ENCODE assay signal across 33 mouse cellular contexts in the genomic region with DNA sequence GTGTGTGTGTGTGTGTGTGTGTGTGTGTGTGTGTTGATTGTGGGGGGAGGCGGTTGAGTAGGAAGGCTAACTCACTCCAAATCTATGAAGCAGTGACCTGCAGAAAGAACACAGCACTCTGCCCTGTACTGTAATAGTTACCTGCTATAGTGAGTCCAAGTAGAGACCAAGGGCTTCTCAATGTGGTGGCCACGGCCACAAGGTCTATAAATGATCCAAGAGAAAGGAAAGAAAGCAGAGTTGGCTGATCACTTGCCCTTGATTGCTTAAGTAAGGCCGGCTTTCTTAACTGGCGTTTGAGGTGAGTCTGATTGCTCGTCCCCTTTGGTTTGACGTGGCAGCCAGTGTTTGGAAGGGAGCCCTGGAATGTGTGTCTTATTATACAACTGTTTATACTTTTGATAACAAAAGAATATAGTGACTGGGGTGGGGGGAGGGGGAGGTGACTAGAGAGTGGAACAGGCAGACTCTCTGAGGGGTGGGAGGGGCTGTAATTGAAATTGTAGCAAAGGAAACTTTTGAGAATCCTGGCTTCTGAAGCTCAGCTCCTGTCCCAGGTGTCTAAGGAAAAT.
DNase-seq lines count a peak whose midpoint lies in the region; ATAC-seq lines count a peak whose summit lies in the region.
"Had no signal": no experiment of that assay in that cellular context is flagged by ENCODE, and none has a peak within 500 bp of the region (broad histone marks: within the 10 kb centered on the region; RNA-seq: fewer than 3 reads in every experiment).

No protein-coding gene starts in this region.

- H3K27me3 ChIP-seq in heart, embryonic 12.5 days (replicated peaks) = no peaks in the 10 kb centered on the region
- H3K27me3 ChIP-seq in limb, embryonic 10.5 days (ENCODE audit: low read depth, poor library complexity, severe bottlenecking) = peaks cover 51% of the 10 kb centered on the region
- H3K27me3 ChIP-seq: embryonic facial prominence, embryonic 12.5 days; hindbrain, embryonic 12.5 days; intestine, embryonic 15.5 days; limb, embryonic 15.5 days; liver, embryonic 13.5 days had no signal

- H3K4me2 ChIP-seq in heart, embryonic 12.5 days = no peak overlapping the region
- H3K4me2 ChIP-seq: embryonic facial prominence, embryonic 12.5 days; hindbrain, embryonic 12.5 days; intestine, embryonic 15.5 days; limb, embryonic 15.5 days; liver, embryonic 13.5 days had no signal

- no peaks in the 10 kb centered on the region for H3K9me3 ChIP-seq in heart, embryonic 12.5 days (replicated peaks)
- no peaks in the 10 kb centered on the region for H3K9me3 ChIP-seq in limb, embryonic 10.5 days (replicated peaks)
- H3K9me3 ChIP-seq: embryonic facial prominence, embryonic 12.5 days; forebrain, embryonic 10.5 days; heart, embryonic 10.5 days; hindbrain, embryonic 12.5 days; intestine, embryonic 15.5 days; limb, embryonic 15.5 days; liver, embryonic 13.5 days had no signal

- WGBS in heart, embryonic 12.5 days = 41% methylated on average over 6 of the region's 6 CpGs
- WGBS in limb, embryonic 10.5 days = 63% methylated on average over 6 of the region's 6 CpGs

- H3K36me3 ChIP-seq in heart, embryonic 12.5 days = no peaks in the 10 kb centered on the region
- no peaks in the 10 kb centered on the region for H3K36me3 ChIP-seq in limb, embryonic 10.5 days
- H3K36me3 ChIP-seq: embryonic facial prominence, embryonic 12.5 days; forebrain, embryonic 10.5 days; heart, embryonic 10.5 days; hindbrain, embryonic 12.5 days; intestine, embryonic 15.5 days; limb, embryonic 15.5 days; liver, embryonic 13.5 days had no signal

- no peak for ATAC-seq in heart, embryonic 12.5 days (ENCODE audit: insufficient number of reproducible peaks, low FRiP score)
- ATAC-seq: forebrain, postnatal 0 days; hindbrain, postnatal 0 days; intestine, embryonic 15.5 days; midbrain, embryonic 16.5 days had no signal

- H3K9ac ChIP-seq in heart, embryonic 12.5 days = no peak overlapping the region
- H3K9ac ChIP-seq: embryonic facial prominence, embryonic 12.5 days; forebrain, postnatal 0 days; hindbrain, embryonic 12.5 days; intestine, embryonic 15.5 days; limb, embryonic 15.5 days; liver, embryonic 13.5 days had no signal

- DNase-seq in heart, adult 11 months = peak; percentile 55
- peak; percentile 26 for DNase-seq in limb, embryonic 10.5 days (ENCODE audit: low spot score)
- peak; percentile 72 for DNase-seq in lung, postnatal 10 days
- no peak for DNase-seq in ovary, adult 18-20 months (ENCODE audit: low spot score)
- DNase-seq in layer of hippocampus, postnatal 10 days (ENCODE audit: low spot score in 2 of 2) = no peak
- DNase-seq in gastrocnemius, adult 18-20 months (ENCODE audit: low spot score) = no peak
- DNase-seq: adrenal gland, adult 8-10 months; cerebellum, adult 8-10 months; cerebellum, postnatal 36 days; embryo, embryonic 11 days; forebrain, postnatal 0 days; gastrocnemius, postnatal 14 days; heart, postnatal 36 days; kidney, adult 2 months; kidney, postnatal 36 days; left cerebral cortex, postnatal 4 days; liver, embryonic 13.5 days; right cerebral cortex, adult 18-20 months; right cerebral cortex, postnatal 4 days; thymus, adult 18-20 months; thymus, postnatal 25 days had no signal

- H3K4me1 ChIP-seq in heart, embryonic 12.5 days (replicated peaks) = no peaks in the 10 kb centered on the region
- peaks cover 10% of the 10 kb centered on the region for H3K4me1 ChIP-seq in limb, embryonic 10.5 days
- H3K4me1 ChIP-seq: heart, embryonic 10.5 days; hindbrain, embryonic 12.5 days; intestine, embryonic 15.5 days; liver, embryonic 13.5 days had no signal

- H3K27ac ChIP-seq in heart, embryonic 12.5 days (ENCODE audit: poor library complexity, severe bottlenecking) = no peak overlapping the region
- H3K27ac ChIP-seq in limb, embryonic 10.5 days = no peak overlapping the region
- H3K27ac ChIP-seq: embryonic facial prominence, embryonic 12.5 days; forebrain, embryonic 10.5 days; heart, embryonic 10.5 days; hindbrain, embryonic 12.5 days; hindbrain, postnatal 0 days; intestine, embryonic 15.5 days; layer of hippocampus, adult 2 months; limb, embryonic 15.5 days; liver, embryonic 13.5 days; macrophage; stomach, postnatal 0 days had no signal

- H3K4me3 ChIP-seq in heart, embryonic 12.5 days = no peak overlapping the region
- H3K4me3 ChIP-seq in limb, embryonic 10.5 days = no peak overlapping the region
- H3K4me3 ChIP-seq: embryonic facial prominence, embryonic 12.5 days; forebrain, embryonic 10.5 days; heart, embryonic 10.5 days; hindbrain, embryonic 12.5 days; intestine, embryonic 15.5 days; layer of hippocampus, adult 2 months; limb, embryonic 15.5 days; liver, embryonic 13.5 days had no signal

Comparison
In these comparisons a context has a peak if more than half of its experiments do, and no peak if none do; other contexts are left out.
1. DNase-seq: peak in heart, adult 11 months (single experiment), limb, embryonic 10.5 days (single experiment) and lung, postnatal 10 days (single experiment); none in ovary, adult 18-20 months (single experiment), layer of hippocampus, postnatal 10 days (0 of 2) and gastrocnemius, adult 18-20 months (single experiment).